Mouse (Mus musculus) ES-CJ7 (cell line): Measurements from ENCODE around the gene Slc3a2.
A peak's percentile ranks its signal among the peaks of the same experiment; 100 is the strongest.
"Not testable (repeated sequence)": the region's sequence is repeated elsewhere in the genome, so short reads cannot be mapped to it uniquely, and the experiment has no call there.

Experiments
- DNase-seq: peaks from one replicate; pipeline ENCODE4 v3.0.0; 2011; ENCODE audit warnings: low read depth, low spot score

The Slc3a2 gene

GRCm38 (mm10) chr19:8722907-8723573 lies at the start of gene Slc3a2:
Slc3a2 (minus strand) TSS chr19:8723369.
- peak; percentile 99 for DNase-seq

GRCm38 (mm10) chr19:8770567-8771270 lies 47.5 kb upstream of the Slc3a2 start, which contains the start of gene Tmem223:
Tmem223 (plus strand) TSS chr19:8770996.
- peak; percentile 77 for DNase-seq

- no peak for DNase-seq
Measured at GRCm38 (mm10) chr19:8765562-8765961, 42.4 kb upstream of the Slc3a2 start.

DNA sequence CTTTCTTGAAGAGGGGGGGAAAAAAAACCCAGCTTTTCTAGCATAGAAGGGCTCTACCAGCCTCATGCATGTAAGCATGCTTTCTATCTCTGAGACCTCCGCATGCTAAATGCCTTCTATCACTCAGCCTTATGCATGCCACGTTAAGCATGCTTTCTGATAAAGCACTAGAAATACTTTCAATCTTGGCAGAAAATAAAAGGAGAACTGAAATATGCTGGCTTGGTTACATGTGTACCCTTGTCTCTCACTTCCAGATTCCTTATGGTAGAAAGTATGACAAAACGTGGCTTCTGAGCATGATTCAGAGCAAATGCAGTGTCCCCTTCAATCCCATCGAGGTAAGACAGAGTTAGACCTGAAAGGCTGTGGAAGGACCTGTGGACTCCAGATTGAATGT lies 40.1 kb upstream of the Slc3a2 start:
- DNase-seq = no peak

- no peak for DNase-seq
Measured at GRCm38 (mm10) chr19:8760757-8761156, 37.6 kb upstream of the Slc3a2 start.

GRCm38 (mm10) chr19:8758899-8759298 lies 35.7 kb upstream of the Slc3a2 start:
- no peak for DNase-seq

- no peak for DNase-seq
Measured at GRCm38 (mm10) chr19:8757471-8757998, 34.4 kb upstream of the Slc3a2 start.

DNA sequence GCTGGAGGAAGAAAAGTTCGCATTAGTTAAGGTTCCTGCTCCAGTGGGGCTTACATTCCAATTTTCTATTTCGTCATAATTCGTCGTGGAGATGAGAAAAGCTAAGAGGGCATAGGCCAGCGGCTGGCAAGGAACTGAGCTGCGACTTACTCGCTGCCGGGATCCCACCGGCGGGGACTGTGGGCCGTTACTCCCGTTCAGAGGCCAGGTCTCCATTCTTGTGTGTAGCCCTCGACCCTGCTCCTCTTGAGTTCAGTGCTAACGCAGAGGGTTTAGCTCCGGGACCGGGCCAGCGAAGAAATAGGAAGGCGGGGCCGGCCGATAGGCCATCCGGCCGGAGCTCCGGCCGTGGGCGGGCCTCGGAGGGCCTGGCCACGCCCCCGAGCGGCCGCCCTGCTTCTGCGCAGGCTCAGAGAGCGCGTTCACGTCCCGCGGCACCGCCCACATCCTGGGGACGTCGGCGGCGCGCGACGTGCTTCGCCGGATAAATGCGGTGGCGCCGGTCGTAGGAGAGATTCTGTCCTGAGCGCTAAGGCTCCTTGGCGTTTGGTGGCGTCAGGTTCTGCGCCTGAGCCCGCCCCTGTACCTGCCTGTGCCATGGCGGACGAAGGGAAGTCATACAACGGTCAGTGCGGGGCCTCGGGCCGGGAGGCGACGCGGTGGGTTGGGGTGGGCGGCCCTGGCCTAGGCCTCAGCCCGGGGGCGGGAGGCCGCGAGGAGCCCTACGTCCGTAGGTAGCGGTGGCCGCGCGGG lies 33.6 kb upstream of the Slc3a2 start, which contains the start of gene Nxf1:
Gene Nxf1 (plus strand): TSS at position 439 of the 753 bp plus-strand sequence.
- peak; percentile 94 for DNase-seq

DNA sequence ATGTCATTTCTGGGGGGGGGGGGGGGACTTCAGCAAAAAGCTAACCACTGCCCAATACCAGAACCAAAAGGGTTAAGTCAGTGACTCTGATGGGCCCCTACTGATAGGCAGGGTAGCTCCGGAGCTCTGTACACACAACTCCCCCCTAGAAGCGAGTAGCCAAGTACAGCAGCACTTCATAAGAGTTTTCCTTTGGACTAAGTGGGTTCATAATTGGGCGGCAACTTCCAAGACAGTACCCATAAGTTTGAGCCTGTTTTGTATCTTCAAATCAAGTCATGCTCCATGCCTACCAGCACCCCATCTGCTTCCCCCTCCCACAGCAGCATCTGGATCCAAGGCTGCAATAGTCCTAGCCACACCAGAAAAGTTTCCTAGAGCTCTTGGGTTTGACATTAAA lies 32.5 kb upstream of the Slc3a2 start:
- no peak for DNase-seq

DNA sequence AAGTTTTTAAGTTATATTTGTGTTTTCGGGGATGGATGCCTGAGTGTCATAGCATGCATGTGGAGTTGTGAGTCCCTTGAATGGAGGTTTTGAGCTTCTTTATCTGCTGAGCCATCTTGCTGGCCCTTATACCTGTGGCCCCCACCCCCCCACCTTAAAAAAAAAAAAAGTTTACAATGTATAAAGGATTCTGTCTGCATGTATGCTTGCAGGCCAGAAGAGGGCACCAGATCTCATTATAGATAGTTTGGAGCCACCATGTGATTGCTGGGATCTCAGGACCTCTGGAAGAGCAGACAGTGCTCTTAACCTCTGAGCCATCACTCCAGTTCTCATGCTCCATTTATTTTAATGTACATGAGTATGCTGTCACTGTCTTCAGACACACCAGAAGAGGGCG lies 24.2 kb upstream of the Slc3a2 start:
- peak; percentile 61 for DNase-seq

- no peak for DNase-seq
Measured at GRCm38 (mm10) chr19:8745382-8745781, 22.2 kb upstream of the Slc3a2 start.

- DNase-seq = no peak
Measured at GRCm38 (mm10) chr19:8742176-8742575, 19.0 kb upstream of the Slc3a2 start.

DNA sequence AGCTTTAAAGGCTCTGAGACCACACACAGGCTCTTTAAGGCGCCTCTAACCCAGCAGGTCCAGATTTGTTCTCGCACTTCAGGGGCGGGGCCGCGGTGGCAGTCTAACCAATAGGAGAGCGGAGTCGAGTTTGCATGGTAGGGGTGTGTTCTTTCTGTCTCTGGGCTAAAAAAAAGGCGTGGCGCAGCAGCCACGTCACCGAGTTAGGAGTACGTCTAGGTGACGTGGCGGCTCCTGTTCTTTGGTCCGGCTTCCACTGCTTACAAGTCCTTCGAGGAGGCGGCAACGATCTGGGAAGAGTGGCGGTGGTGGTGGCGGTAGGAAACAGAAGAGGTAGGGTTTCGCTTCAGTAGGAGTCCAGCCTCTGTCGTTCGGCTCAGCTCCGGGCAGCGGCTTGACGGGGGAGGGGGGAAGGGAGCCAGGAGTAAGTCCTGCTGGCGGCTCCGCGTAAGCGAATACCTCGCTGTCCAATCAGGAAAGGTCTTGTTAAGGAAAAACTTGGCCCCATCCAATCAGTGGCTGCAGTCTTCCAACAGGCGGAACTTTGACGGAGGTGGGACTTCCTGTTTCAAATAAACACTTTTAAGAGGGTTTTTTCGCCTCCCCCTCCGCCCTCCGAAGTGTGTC lies 18.2 kb upstream of the Slc3a2 start, which contains the start of gene Stx5a:
Gene Stx5a (plus strand): TSS at position 171 of the 627 bp plus-strand sequence.
- DNase-seq = peak; percentile 98

DNA sequence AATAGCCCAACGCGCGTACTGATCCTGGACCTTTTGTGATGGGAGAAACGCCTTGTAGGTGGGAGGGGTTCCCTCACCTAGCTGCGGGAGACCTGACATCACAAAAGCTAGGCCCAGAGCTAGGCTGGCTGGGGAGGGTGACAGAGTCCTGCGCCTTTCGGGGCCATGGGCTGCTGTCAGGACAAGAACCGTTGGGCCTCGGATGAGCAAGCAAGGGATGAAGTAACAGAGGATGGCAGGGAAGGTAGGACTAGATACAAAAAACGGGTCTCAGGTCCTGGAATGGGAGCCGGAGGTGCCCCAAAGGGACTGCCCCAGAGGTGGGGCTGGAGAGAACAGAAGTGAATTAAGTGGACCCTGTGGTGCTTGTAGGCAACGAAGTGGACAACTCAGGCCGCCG lies 17.4 kb upstream of the Slc3a2 start, which contains the start of gene 1700092M07Rik:
Gene 1700092M07Rik (plus strand): TSS at position 116 of the 400 bp plus-strand sequence.
- peak; percentile 32 for DNase-seq

- no peak for DNase-seq
Measured at GRCm38 (mm10) chr19:8739646-8740045, 16.5 kb upstream of the Slc3a2 start.

DNA sequence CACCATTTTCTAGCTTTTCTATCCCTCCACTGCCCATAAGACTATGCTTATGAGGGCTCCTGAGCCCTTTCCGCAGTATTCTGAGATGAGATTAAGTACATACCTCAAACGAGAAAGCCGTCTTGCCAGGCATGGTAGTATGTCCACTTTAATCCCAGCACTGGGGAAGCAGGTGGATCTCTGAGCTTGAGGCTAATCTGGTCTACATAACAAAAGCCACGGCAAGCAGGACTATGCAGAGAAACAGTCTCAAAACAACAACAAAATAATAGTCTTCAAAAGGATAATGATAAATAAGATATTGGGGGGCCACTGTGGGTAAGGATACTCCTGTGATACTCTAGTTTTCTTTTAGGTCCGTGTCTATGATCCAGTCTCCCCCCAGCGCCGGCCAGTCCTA lies 15.7 kb upstream of the Slc3a2 start:
- no peak for DNase-seq

DNA sequence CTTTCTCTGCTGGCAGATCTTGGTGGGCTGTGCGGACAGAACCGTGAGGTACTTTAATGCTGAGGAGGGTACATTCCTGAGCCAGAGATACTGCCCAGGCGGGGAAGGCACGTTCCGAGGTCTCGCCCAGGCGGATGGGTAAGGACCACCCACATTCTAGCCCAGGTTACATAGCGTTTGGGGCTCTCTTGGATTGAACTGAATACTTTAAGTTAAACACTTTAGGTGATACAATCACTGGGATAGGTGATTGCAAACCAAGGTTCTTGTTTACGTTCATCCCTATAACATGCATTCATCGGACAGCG lies 12.9 kb upstream of the Slc3a2 start:
- peak; percentile 58 for DNase-seq

DNA sequence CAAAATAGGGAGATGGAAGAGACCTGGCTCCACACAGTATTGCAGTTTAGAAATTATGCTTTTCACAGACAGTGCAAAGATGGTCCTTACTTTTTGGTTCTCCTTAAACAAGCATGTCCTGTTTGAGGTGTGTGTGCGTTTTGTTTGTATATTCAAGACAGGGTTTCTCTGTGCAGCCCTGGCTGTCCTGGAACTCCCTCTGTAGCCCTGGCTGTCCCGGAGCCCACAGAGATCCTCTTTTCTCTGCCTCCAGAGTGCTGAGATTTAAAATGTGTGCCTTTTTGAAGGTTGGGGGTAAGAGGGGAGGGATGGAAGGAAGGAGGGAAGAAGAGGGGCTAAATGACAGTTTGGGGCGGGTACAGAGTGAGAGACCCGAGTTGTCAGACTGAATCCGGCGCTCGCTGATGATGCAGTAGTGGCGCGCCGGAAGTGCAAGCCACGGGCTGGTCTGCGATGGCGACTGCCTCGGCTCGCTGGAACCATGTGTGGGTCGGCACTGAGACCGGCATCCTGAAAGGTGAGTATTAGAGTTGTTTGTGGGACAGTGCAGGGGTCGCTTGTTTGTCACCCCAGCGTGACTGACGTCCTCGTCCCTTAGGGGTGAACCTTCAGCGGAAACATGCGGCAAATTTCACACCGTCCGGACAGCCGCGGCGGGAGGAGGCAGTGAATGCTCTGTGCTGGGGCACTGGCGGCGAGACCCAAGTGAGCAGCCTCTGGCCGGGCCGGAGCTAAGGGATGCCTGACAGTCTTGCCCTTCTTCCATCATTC lies 12.4 kb upstream of the Slc3a2 start, which contains the start of gene Wdr74:
Gene Wdr74 (plus strand): TSS at position 439 of the 771 bp plus-strand sequence.
- peak; percentile 90 for DNase-seq

DNA sequence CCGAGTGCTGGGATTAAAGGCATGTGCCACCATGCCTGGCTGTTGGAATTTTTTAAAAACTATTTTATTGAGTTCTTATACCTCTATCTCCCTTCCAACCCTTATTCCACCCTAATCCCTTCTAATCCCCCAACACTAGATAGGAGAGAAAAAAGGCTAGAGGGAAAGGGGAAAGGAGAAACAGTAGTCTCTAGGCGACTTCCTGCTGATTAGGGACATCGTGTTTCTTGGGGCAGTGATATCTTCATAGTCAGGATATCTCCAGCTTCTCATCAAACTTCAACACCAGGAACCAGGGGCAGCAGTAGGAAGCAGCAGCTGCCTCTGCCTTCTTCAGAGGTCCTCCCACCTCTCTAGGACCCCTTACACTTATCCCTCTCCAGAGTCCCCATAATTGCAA lies 11.2 kb upstream of the Slc3a2 start:
- no peak for DNase-seq

GRCm38 (mm10) chr19:8728335-8729099 lies 5.3 kb upstream of the Slc3a2 start:
- DNase-seq = not testable (repeated sequence)
